Mouse (Mus musculus) thymus, adult 2 months (tissue): ENCODE measurements around the gene Camkk2.

ENCODE experiments used
- CTCF ChIP-seq: fragments of 200-500 bp; IDR thresholded peaks from 2 replicates; pipeline ENCODE4 v1.5.1; 2012; ENCODE audit warnings: mild to moderate bottlenecking, control low read depth, low read length, moderate library complexity, borderline replicate concordance; ENCODE audit not compliant: control insufficient read depth, poor library complexity, insufficient read depth; ENCODE audit errors: extremely low read depth
- POLR2A ChIP-seq: fragments of 200-500 bp; IDR thresholded peaks from 2 replicates; pipeline ENCODE4 v1.6.1; 2012; ENCODE audit warnings: mild to moderate bottlenecking, low read length, control low read depth, moderate library complexity; ENCODE audit not compliant: control insufficient read depth, poor library complexity, insufficient read depth; ENCODE audit errors: extremely low read depth

DNA sequence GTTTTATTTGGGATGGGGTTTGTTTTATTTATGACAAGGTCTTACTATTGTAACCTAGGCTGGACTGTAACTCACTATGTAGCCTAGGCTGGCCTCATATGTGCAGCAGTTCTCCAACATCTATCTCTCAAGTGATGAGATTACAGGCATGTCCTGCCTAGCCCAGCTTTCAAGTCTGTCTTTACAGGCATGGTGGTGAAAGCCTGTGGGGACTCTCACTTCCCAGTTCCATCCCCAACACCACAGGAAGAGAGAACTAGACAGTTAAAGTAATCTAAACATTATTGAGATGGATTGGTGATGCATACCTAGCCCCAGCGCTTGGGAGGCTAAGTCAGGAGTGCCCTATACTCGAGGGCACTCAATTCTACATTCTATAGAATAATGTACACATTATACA, 9.5 kb upstream of the Camkk2 start:
- TF ChIP-seq CTCF, result no peak
- TF ChIP-seq POLR2A, result no peak
